Mouse (Mus musculus): Measurements from ENCODE around the gene Spata20. TPM values are rescaled to one million over a fixed set of nuclear protein-coding genes. Genes with fewer than 3 reads are reported as not detected.

Spata20 gene
- polyA plus RNA-seq, 1 experiment = 1,087 TPM

- Histone ChIP-seq H3K27ac (ENCODE audit: control insufficient read depth, insufficient read depth, low read depth, low read length) (no peak overlapping the region), H3K27me3 (ENCODE audit: control insufficient read depth, insufficient read depth, low read length) (no peaks in the 10 kb centered on the region), H3K4me3 (ENCODE audit: control insufficient read depth, low read depth, low read length) (no peak overlapping the region), H3K4me1 (ENCODE audit: control insufficient read depth, insufficient read depth, low read length) (no peaks in the 10 kb centered on the region; the same call in 1 of the 2 replicates), H3K36me3 (ENCODE audit: control insufficient read depth, insufficient read depth, low read length) (no peaks in the 10 kb centered on the region)
- no peak for TF ChIP-seq CTCF (IDR thresholded peaks at IDR 0.05; ENCODE audit: control insufficient read depth, insufficient read depth, insufficient replicate concordance, low read depth, low read length)
- TF ChIP-seq POLR2A (IDR thresholded peaks at IDR 0.05; ENCODE audit: control insufficient read depth, low read depth, low read length) = no peak
These were observed 19.6 kb downstream of the Spata20 start for GRCm38 (mm10) chr11:94466333-94466855.

DNA sequence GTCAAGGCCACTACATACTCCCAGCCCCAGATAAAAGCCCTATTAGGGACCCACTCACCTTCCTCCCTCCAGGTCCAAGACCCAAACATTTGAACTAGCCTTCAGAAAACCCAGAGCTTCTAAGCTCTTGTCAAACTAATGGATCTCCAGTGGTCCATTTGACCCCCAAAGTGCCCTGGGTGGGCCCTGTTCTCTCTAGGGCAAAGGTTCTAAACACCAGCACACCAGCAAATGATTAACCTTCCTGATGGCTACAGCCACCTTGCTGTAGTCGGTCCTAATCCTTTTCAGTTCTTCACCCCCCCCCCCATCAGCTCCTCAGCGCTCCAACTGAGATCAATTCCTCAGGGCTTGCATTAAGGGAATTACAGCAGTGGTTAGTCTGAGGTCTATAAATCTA, 21.8 kb downstream of the Spata20 start:
- H3K27ac ChIP-seq (ENCODE audit: control insufficient read depth, insufficient read depth, low read depth, low read length) = no peak overlapping the region
- no peaks in the 10 kb centered on the region for H3K27me3 ChIP-seq (ENCODE audit: control insufficient read depth, insufficient read depth, low read length)
- no peaks in the 10 kb centered on the region for H3K36me3 ChIP-seq (ENCODE audit: control insufficient read depth, insufficient read depth, low read length)
- H3K4me3 ChIP-seq (ENCODE audit: control insufficient read depth, low read depth, low read length) = no peak overlapping the region
- H3K4me1 ChIP-seq (ENCODE audit: control insufficient read depth, insufficient read depth, low read length) = no peaks in the 10 kb centered on the region
- TF ChIP-seq POLR2A (IDR thresholded peaks at IDR 0.05; ENCODE audit: control insufficient read depth, low read depth, low read length) (no peak), CTCF (IDR thresholded peaks at IDR 0.05; ENCODE audit: control insufficient read depth, insufficient read depth, insufficient replicate concordance, low read depth, low read length) (no peak)

GRCm38 (mm10) chr11:94461856-94462255, 24.1 kb downstream of the Spata20 start:
- no peaks in the 10 kb centered on the region for H3K36me3 ChIP-seq (ENCODE audit: control insufficient read depth, insufficient read depth, low read length)
- TF ChIP-seq CTCF (IDR thresholded peaks at IDR 0.05; ENCODE audit: control insufficient read depth, insufficient read depth, insufficient replicate concordance, low read depth, low read length) (no peak), POLR2A (IDR thresholded peaks at IDR 0.05; ENCODE audit: control insufficient read depth, low read depth, low read length) (no peak)
- H3K27ac ChIP-seq (ENCODE audit: control insufficient read depth, insufficient read depth, low read depth, low read length) = no peak overlapping the region
- no peak overlapping the region for H3K4me3 ChIP-seq (ENCODE audit: control insufficient read depth, low read depth, low read length)
- H3K4me1 ChIP-seq (ENCODE audit: control insufficient read depth, insufficient read depth, low read length) = no peaks in the 10 kb centered on the region
- H3K27me3 ChIP-seq (ENCODE audit: control insufficient read depth, insufficient read depth, low read length) = no peaks in the 10 kb centered on the region

DNA sequence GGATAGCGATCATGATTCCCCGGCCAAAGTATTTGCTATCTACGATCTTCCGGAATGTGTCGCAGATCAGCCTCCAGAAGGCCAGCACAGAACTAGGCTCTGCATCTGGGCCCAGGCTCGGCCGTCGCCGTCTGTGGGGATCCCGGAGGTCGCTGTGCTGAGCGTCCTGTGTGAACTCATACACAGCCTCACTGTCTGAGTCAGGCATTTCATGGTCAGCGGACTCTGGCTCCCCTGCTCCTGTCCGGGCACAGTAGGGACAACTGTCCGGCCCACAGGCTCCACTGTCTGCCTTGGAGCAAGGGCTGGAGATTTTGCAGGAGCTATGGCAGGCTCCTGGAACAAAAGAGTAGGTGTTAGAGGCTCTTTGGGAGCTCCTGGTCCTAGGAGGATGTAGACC, 29.0 kb downstream of the Spata20 start:
- Histone ChIP-seq H3K36me3 (ENCODE audit: control insufficient read depth, insufficient read depth, low read length) (no peaks in the 10 kb centered on the region), H3K4me1 (ENCODE audit: control insufficient read depth, insufficient read depth, low read length) (no peaks in the 10 kb centered on the region), H3K27ac (ENCODE audit: control insufficient read depth, insufficient read depth, low read depth, low read length) (no peak overlapping the region), H3K4me3 (ENCODE audit: control insufficient read depth, low read depth, low read length) (no peak overlapping the region), H3K27me3 (ENCODE audit: control insufficient read depth, insufficient read depth, low read length) (no peaks in the 10 kb centered on the region)
- TF ChIP-seq CTCF (IDR thresholded peaks at IDR 0.05; ENCODE audit: control insufficient read depth, insufficient read depth, insufficient replicate concordance, low read depth, low read length) (no peak), POLR2A (IDR thresholded peaks at IDR 0.05; ENCODE audit: control insufficient read depth, low read depth, low read length) (no peak)

DNA sequence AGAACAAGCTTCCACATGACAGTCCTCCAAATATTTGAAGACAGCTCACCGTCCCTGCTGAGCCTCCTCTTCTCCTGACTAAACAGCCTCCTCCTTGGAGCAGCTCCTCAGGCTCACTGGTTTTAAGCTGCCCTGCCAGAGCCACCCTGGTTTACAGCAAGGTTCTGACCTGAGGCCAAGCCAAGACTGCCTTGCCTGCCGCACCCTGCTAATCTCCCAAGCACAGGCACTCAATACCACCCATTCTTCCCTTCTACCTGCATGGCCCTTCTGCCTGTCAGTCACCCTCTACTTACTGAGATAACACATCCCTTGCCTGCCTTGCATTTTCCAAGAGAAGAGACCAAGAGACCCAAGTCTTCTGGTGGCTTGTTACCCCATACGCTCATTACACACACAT, 29.6 kb downstream of the Spata20 start:
- no peaks in the 10 kb centered on the region for H3K36me3 ChIP-seq (ENCODE audit: control insufficient read depth, insufficient read depth, low read length)
- H3K27me3 ChIP-seq (ENCODE audit: control insufficient read depth, insufficient read depth, low read length) = no peaks in the 10 kb centered on the region
- peaks cover 6% of the 10 kb centered on the region for H3K4me1 ChIP-seq (ENCODE audit: control insufficient read depth, insufficient read depth, low read length)
- TF ChIP-seq CTCF (IDR thresholded peaks at IDR 0.05; ENCODE audit: control insufficient read depth, insufficient read depth, insufficient replicate concordance, low read depth, low read length) (no peak), POLR2A (IDR thresholded peaks at IDR 0.05; ENCODE audit: control insufficient read depth, low read depth, low read length) (no peak)
- no peak overlapping the region for H3K27ac ChIP-seq (ENCODE audit: control insufficient read depth, insufficient read depth, low read depth, low read length)
- H3K4me3 ChIP-seq (ENCODE audit: control insufficient read depth, low read depth, low read length) = no peak overlapping the region

- peaks cover 13% of the 10 kb centered on the region for H3K4me1 ChIP-seq (ENCODE audit: control insufficient read depth, insufficient read depth, low read length)
These were observed 30.7 kb downstream of the Spata20 start for GRCm38 (mm10) chr11:94455161-94455820.

DNA sequence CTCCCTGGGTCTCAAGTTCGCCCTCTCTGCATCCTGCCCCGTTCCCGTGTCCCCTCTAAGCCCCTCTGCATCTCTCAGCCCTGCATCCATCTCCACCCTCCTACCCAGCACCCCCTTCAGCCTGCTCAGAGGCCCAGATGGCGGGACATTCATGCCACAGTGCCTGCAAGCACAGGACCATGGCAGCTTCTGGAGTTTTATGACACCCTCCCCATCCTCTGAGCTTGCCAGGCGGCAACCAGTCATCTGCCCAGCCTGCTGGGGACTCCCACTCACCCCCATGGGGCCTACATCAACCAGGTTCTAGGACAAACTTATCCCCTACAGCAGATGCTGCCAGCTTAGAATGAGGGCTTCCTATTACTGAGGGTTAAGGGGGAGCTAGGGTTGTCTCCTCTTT, 31.2 kb downstream of the Spata20 start:
- TF ChIP-seq POLR2A (IDR thresholded peaks at IDR 0.05; ENCODE audit: control insufficient read depth, low read depth, low read length) = no peak
- no peak for TF ChIP-seq CTCF (IDR thresholded peaks at IDR 0.05; ENCODE audit: control insufficient read depth, insufficient read depth, insufficient replicate concordance, low read depth, low read length)
- H3K4me3 ChIP-seq (ENCODE audit: control insufficient read depth, low read depth, low read length) = no peak overlapping the region
- H3K27me3 ChIP-seq (ENCODE audit: control insufficient read depth, insufficient read depth, low read length) = no peaks in the 10 kb centered on the region
- H3K27ac ChIP-seq (ENCODE audit: control insufficient read depth, insufficient read depth, low read depth, low read length) = no peak overlapping the region
- no peaks in the 10 kb centered on the region for H3K36me3 ChIP-seq (ENCODE audit: control insufficient read depth, insufficient read depth, low read length)
- H3K4me1 ChIP-seq (ENCODE audit: control insufficient read depth, insufficient read depth, low read length) = peaks cover 13% of the 10 kb centered on the region

More at GRCm38 (mm10) chr11:94455161-94455820, 30.7 kb downstream of the Spata20 start:
- Histone ChIP-seq H3K36me3 (ENCODE audit: control insufficient read depth, insufficient read depth, low read length) (no peaks in the 10 kb centered on the region), H3K4me3 (ENCODE audit: control insufficient read depth, low read depth, low read length) (no peak overlapping the region), H3K27ac (ENCODE audit: control insufficient read depth, insufficient read depth, low read depth, low read length) (no peak overlapping the region), H3K27me3 (ENCODE audit: control insufficient read depth, insufficient read depth, low read length) (no peaks in the 10 kb centered on the region)
- TF ChIP-seq CTCF (IDR thresholded peaks at IDR 0.05; ENCODE audit: control insufficient read depth, insufficient read depth, insufficient replicate concordance, low read depth, low read length) (no peak), POLR2A (IDR thresholded peaks at IDR 0.05; ENCODE audit: control insufficient read depth, low read depth, low read length) (no peak)

Measured in testis, adult 2 months (tissue).